Mouse (Mus musculus) forebrain, postnatal 0 days (tissue): ENCODE results near the gene Gm28308. TPM values are rescaled to one million over a fixed set of nuclear protein-coding genes. Genes with fewer than 3 reads are reported as not detected.

Experiments used
- ATAC-seq: fragments of 200-750 bp; cut with Nextera tagmentation; 2 replicates; pipeline ENCODE4 v1.8.0; 2017; ENCODE audit warnings: mild to moderate bottlenecking, moderate library complexity
- DNase-seq: peaks from one replicate; pipeline ENCODE4 v3.0.0-alpha.2; 2015
- H3K27ac ChIP-seq: fragments of 300-500 bp; sonication (generic); 2 replicates; pipeline ENCODE4 v1.5.1; 2014; ENCODE audit warnings: low read depth, mild to moderate bottlenecking, antibody characterized with exemption, low read length, moderate library complexity, mixed read lengths
- H3K27me3 ChIP-seq: fragments of 300-500 bp; sonication (generic); 2 replicates; pipeline ENCODE4 v1.6.1; 2014; ENCODE audit warnings: mild to moderate bottlenecking, low read length, mixed read lengths; ENCODE audit not compliant: insufficient read depth
- H3K36me3 ChIP-seq: fragments of 300-500 bp; sonication (generic); 2 replicates; pipeline ENCODE4 v1.6.1; 2014; ENCODE audit warnings: mild to moderate bottlenecking, moderate library complexity; ENCODE audit not compliant: insufficient read depth
- H3K4me1 ChIP-seq: fragments of 300-500 bp; sonication (generic); 2 replicates; pipeline ENCODE4 v1.6.1; 2014; ENCODE audit warnings: antibody characterized with exemption; ENCODE audit not compliant: insufficient read depth
- H3K4me2 ChIP-seq: fragments of 300-500 bp; sonication (generic); 2 replicates; pipeline ENCODE4 v1.6.1; 2014; ENCODE audit warnings: low read depth, mild to moderate bottlenecking, moderate library complexity
- H3K4me3 ChIP-seq: fragments of 300-500 bp; sonication (generic); 2 replicates; pipeline ENCODE4 v1.5.1; 2014; ENCODE audit warnings: low read depth, low read length, mixed read lengths
- H3K9ac ChIP-seq: fragments of 300-500 bp; sonication (generic); 2 replicates; pipeline ENCODE4 v1.6.1; 2014; ENCODE audit warnings: mild to moderate bottlenecking
- H3K9me3 ChIP-seq: fragments of 300-500 bp; sonication (generic); 2 replicates; pipeline ENCODE4 v1.6.1; 2016; ENCODE audit warnings: low read length
- CTCF ChIP-seq: sonication (generic); IDR thresholded peaks from 2 replicates; pipeline ENCODE4 v1.5.1; 2016; ENCODE audit warnings: antibody characterized with exemption, control low read depth, low read depth
- WGBS: fragments of 180-500 bp; shearing (Covaris S2); extraction: QIAGEN DNeasy Blood & Tissue Kit; methylation state at CpG from one replicate; pipeline ENCODE4 v1.1.7; 2014; 5-methylcytosine and 5-hydroxymethylcytosine counted together
- polyA plus RNA-seq: library from polyadenylated mRNA; unstranded; fragments of >200 nt; fragmentation: Nextera tagmentation; extraction: Ambion mirVana; gene quantifications from 2 replicates; pipeline ENCODE4 v1.2.1, GENCODE M21; 2015
- total RNA-seq: library from RNA; depleted of rRNA; stranded (reverse); fragments of >200 nt; gene quantifications from 2 replicates; pipeline ENCODE4 v1.2.3, GENCODE M21; 2014

Gene Gm28308
- total and polyA plus RNA-seq, 2 experiments from 2014 or later, result not detected

- H3K36me3 ChIP-seq, result no peaks in the 10 kb centered on the region
- no peak overlapping the region for H3K9ac ChIP-seq
- peaks cover 87% of the 10 kb centered on the region for H3K27me3 ChIP-seq
- H3K4me2 ChIP-seq, result no peak overlapping the region
- no peak for TF ChIP-seq CTCF
- no peaks in the 10 kb centered on the region for H3K4me1 ChIP-seq
- ATAC-seq (no peak), DNase-seq (no peak)
- H3K9me3 ChIP-seq, result no peaks in the 10 kb centered on the region
- H3K4me3 ChIP-seq, result no peak overlapping the region
- WGBS, result 3% methylated on average over 16 of the region's 16 CpGs
- H3K27ac ChIP-seq, result no peak overlapping the region
Observed at GRCm38 (mm10) chr6:52152226-52153193, 60.6 kb downstream of the Gm28308 start.

- DNase-seq (peak; percentile 61), ATAC-seq (no peak)
- H3K27ac ChIP-seq, result no peak overlapping the region
- no peaks in the 10 kb centered on the region for H3K9me3 ChIP-seq
- no peak overlapping the region for H3K9ac ChIP-seq
- 4% methylated on average over 4 of the region's 4 CpGs for WGBS
- H3K27me3 ChIP-seq, result peaks cover 87% of the 10 kb centered on the region
- no peak for TF ChIP-seq CTCF
- H3K36me3 ChIP-seq, result no peaks in the 10 kb centered on the region
- H3K4me2 ChIP-seq, result no peak overlapping the region
- no peak overlapping the region for H3K4me3 ChIP-seq
- H3K4me1 ChIP-seq, result no peaks in the 10 kb centered on the region
Observed at GRCm38 (mm10) chr6:52151571-52151970, 61.6 kb downstream of the Gm28308 start.

- no peak overlapping the region for H3K9ac ChIP-seq
- H3K4me3 ChIP-seq, result no peak overlapping the region
- 6% methylated on average over 16 of the region's 16 CpGs for WGBS
Observed at GRCm38 (mm10) chr6:52150401-52150966, 62.7 kb downstream of the Gm28308 start.

GRCm38 (mm10) chr6:52139115-52139514, 74.0 kb downstream of the Gm28308 start:
- no peak overlapping the region for H3K4me2 ChIP-seq
- 85% methylated on average over 5 of the region's 5 CpGs for WGBS
- no peak overlapping the region for H3K4me3 ChIP-seq
- no peaks in the 10 kb centered on the region for H3K9me3 ChIP-seq
- DNase-seq (no peak), ATAC-seq (no peak)
- no peak overlapping the region for H3K9ac ChIP-seq
- H3K27me3 ChIP-seq, result no peaks in the 10 kb centered on the region
- H3K36me3 ChIP-seq, result no peaks in the 10 kb centered on the region
- H3K4me1 ChIP-seq, result no peaks in the 10 kb centered on the region
- no peak for TF ChIP-seq CTCF
- no peak overlapping the region for H3K27ac ChIP-seq

More at GRCm38 (mm10) chr6:52150401-52150966, 62.7 kb downstream of the Gm28308 start:
- H3K4me1 ChIP-seq, result no peaks in the 10 kb centered on the region
- H3K27me3 ChIP-seq, result peaks cover 82% of the 10 kb centered on the region
- DNase-seq (no peak), ATAC-seq (no peak)
- H3K36me3 ChIP-seq, result no peaks in the 10 kb centered on the region
- H3K4me2 ChIP-seq, result no peak overlapping the region
- no peak overlapping the region for H3K27ac ChIP-seq
- TF ChIP-seq CTCF, result no peak
- no peaks in the 10 kb centered on the region for H3K9me3 ChIP-seq

GRCm38 (mm10) chr6:52138576-52138975, 74.6 kb downstream of the Gm28308 start:
- DNase-seq (no peak), ATAC-seq (no peak)
- H3K4me3 ChIP-seq, result no peak overlapping the region
- no peaks in the 10 kb centered on the region for H3K9me3 ChIP-seq
- WGBS, result 81% methylated on average over 10 of the region's 10 CpGs
- no peaks in the 10 kb centered on the region for H3K36me3 ChIP-seq
- no peak for TF ChIP-seq CTCF
- no peaks in the 10 kb centered on the region for H3K4me1 ChIP-seq
- H3K4me2 ChIP-seq, result no peak overlapping the region
- no peak overlapping the region for H3K27ac ChIP-seq
- no peaks in the 10 kb centered on the region for H3K27me3 ChIP-seq
- no peak overlapping the region for H3K9ac ChIP-seq

GRCm38 (mm10) chr6:52137841-52138535, 75.2 kb downstream of the Gm28308 start:
- ATAC-seq (peak; percentile 72; the same call in 1 of the 2 replicates), DNase-seq (peak; percentile 60)
- Histone ChIP-seq H3K4me1 (no peaks in the 10 kb centered on the region), H3K36me3 (no peaks in the 10 kb centered on the region), H3K27me3 (no peaks in the 10 kb centered on the region), H3K9me3 (no peaks in the 10 kb centered on the region), H3K4me2 (no peak overlapping the region), H3K4me3 (no peak overlapping the region), H3K27ac (no peak overlapping the region), H3K9ac (no peak overlapping the region)
- no peak for TF ChIP-seq CTCF
- 42% methylated on average over 9 of the region's 9 CpGs for WGBS
